Mouse (Mus musculus): ENCODE results near the gene Gm20867. TPM values are rescaled to one million over a fixed set of nuclear protein-coding genes. Genes with fewer than 3 reads are reported as not detected.
"Not testable (repeated sequence)": the region's sequence is repeated elsewhere in the genome, so short reads cannot be mapped to it uniquely, and the experiment has no call there.

Gm20867 gene
- not detected for total RNA-seq (2021)
- long read RNA-seq, experiment 1 = 0 reads
- long read RNA-seq, experiment 2 = 0 reads

DNA sequence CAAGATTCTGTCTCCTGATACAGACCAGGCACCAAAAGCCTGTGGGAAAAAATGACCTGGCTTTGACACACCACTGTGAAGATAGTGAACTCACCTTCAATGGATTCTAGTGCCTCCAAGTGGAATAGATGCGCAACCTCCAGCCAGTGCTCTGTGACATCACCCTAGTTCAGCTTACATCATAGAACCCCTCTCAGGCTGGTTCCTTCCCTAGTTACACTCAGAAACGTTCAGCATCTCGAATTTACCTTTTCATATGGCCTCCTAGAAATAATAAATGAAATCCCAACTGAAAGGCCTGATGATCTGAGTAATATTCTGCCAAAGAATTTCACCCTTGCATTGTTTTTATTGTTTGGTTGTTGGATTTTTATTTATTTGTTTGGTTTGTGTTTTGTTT is at the start of gene Gm20867:
TSS of gene Gm20867 (minus strand) at position 101 of the 400 bp plus-strand sequence.
- intact Hi-C loops (cut with DNase I); DNase-seq: not testable (repeated sequence)

Other genes with a start within 250 kb of the Gm20867 start
- not detected for gene Gm29564, start 249.8 kb upstream of the Gm20867 start, total RNA-seq (2021)